ENCODE assay signal across 7 mouse cellular contexts in the genomic region with DNA sequence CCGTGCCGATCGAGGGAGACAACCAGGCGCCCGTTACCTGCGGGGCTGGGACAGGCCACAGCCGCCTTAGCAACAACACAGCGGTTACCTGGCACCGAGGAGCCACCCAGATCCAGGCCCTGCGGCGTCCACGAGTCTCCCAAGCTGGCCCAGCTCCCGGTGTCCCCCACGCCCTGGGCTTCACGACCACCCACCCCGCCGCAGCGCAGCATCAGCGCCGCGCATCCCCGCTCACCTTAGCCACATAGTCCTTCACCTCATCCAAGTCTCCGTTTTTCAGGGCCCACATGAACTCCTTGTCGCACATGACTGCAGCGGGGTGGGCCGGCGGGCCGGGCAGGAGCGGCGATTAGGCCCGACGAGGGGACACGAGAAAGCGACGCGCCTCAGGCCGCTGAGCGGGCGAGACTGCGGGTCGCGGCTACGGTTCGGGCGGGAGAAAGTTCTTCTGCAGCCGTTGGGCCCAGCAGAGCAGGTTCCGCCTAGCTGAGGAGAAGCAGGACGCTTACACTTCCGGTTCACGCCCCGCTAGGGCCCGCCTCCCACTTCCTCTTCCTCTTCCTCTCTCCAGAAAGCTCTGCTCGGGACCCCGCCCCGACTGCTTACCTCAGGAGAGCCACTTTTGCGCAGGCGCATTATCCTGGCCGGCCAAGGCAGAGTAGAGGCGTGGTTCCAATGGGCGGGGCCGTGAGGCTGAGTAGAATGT. TPM values are rescaled to one million over a fixed set of nuclear protein-coding genes. Genes with fewer than 3 reads are reported as not detected.
DNase-seq lines count a peak whose midpoint lies in the region; ATAC-seq and TF ChIP-seq lines count a peak whose summit lies in the region.

A gene (minus strand): TSS at position 585 of the 706 bp plus-strand sequence.

- H3K4me1 ChIP-seq in embryonic facial prominence, embryonic 10.5 days: peaks cover 9% of the 10 kb centered on the region
- no peaks in the 10 kb centered on the region for H3K4me1 ChIP-seq in intestine, postnatal 0 days (replicated peaks; ENCODE audit: control insufficient read depth, insufficient read depth, low read length)
- peaks cover 14% of the 10 kb centered on the region for H3K4me1 ChIP-seq in midbrain, embryonic 12.5 days
- H3K4me1 ChIP-seq in small intestine, adult 2 months (ENCODE audit: control insufficient read depth, insufficient read depth, insufficient read length, low read length): peaks cover 2% of the 10 kb centered on the region; the same call in 1 of the 2 replicates

- ATAC-seq in intestine, postnatal 0 days: peak; percentile 100
- peak; percentile 99 for ATAC-seq in midbrain, embryonic 12.5 days (ENCODE audit: low FRiP score, low read depth)

- peak; percentile 99 for DNase-seq in adrenal gland, postnatal 10 days
- peak; percentile 99 for DNase-seq in embryonic facial prominence, embryonic 10.5 days (ENCODE audit: low spot score)
- peak; percentile 76 for DNase-seq in gonadal fat pad, adult 2 months (ENCODE audit: low read depth)
- DNase-seq in left cerebral cortex, postnatal 4 days: peak; percentile 99

- H3K27me3 ChIP-seq in embryonic facial prominence, embryonic 10.5 days (replicated peaks; ENCODE audit: low read depth, poor library complexity, severe bottlenecking): no peaks in the 10 kb centered on the region
- H3K27me3 ChIP-seq in intestine, postnatal 0 days (replicated peaks; ENCODE audit: control insufficient read depth, insufficient read depth, low read length): no peaks in the 10 kb centered on the region
- H3K27me3 ChIP-seq in midbrain, embryonic 12.5 days: no peaks in the 10 kb centered on the region
- H3K27me3 ChIP-seq in small intestine, adult 2 months (ENCODE audit: control insufficient read depth, insufficient read depth, low read length): no peaks in the 10 kb centered on the region

- H3K4me2 ChIP-seq in intestine, postnatal 0 days (replicated peaks; ENCODE audit: low read depth): peak within 1 kb of the TSS; percentile 75
- peak within 1 kb of the TSS; percentile 73 for H3K4me2 ChIP-seq in midbrain, embryonic 12.5 days (replicated peaks)

- H3K27ac ChIP-seq in embryonic facial prominence, embryonic 10.5 days (replicated peaks): peak within 1 kb of the TSS; percentile 93
- peak within 1 kb of the TSS; percentile 76 for H3K27ac ChIP-seq in intestine, postnatal 0 days (ENCODE audit: low read depth, low read length)
- H3K27ac ChIP-seq in midbrain, embryonic 12.5 days (replicated peaks): peak within 1 kb of the TSS; percentile 66; the same call in 1 of the 2 replicates
- H3K27ac ChIP-seq in small intestine, adult 2 months (ENCODE audit: insufficient read depth, low read depth, low read length): peak within 1 kb of the TSS; percentile 29; the same call in 1 of the 2 replicates

- H3K36me3 ChIP-seq in embryonic facial prominence, embryonic 10.5 days (replicated peaks): 0 out of 2 replicates have a peak, but pooled peaks cover 3% of the 10 kb centered on the region
- H3K36me3 ChIP-seq in intestine, postnatal 0 days (ENCODE audit: control insufficient read depth, insufficient read depth): no peaks in the 10 kb centered on the region; the same call in 1 of the 2 replicates
- no peaks in the 10 kb centered on the region for H3K36me3 ChIP-seq in midbrain, embryonic 12.5 days
- no peaks in the 10 kb centered on the region for H3K36me3 ChIP-seq in small intestine, adult 2 months (ENCODE audit: control insufficient read depth, insufficient read depth, low read length)

- H3K9ac ChIP-seq in intestine, postnatal 0 days (ENCODE audit: low read depth, low read length): peak within 1 kb of the TSS; percentile 95
- peak within 1 kb of the TSS; percentile 91 for H3K9ac ChIP-seq in midbrain, embryonic 12.5 days (replicated peaks)

- TF ChIP-seq CTCF in intestine, postnatal 0 days (IDR thresholded peaks at IDR 0.05; ENCODE audit: low read depth): no peak
- no peak for TF ChIP-seq CTCF in small intestine, adult 2 months (IDR thresholded peaks at IDR 0.05; ENCODE audit: extremely low read depth, insufficient read length, insufficient replicate concordance, low read depth, low read length)

- WGBS in embryonic facial prominence, embryonic 10.5 days: under 1% methylated on average over 61 of the region's 61 CpGs
- under 1% methylated on average over 61 of the region's 61 CpGs for WGBS in intestine, postnatal 0 days
- under 1% methylated on average over 60 of the region's 61 CpGs for WGBS in midbrain, embryonic 12.5 days
- WGBS in small intestine, adult 2 months: under 1% methylated on average over 60 of the region's 61 CpGs

- intact Hi-C loops in left cerebral cortex, postnatal 4 days (cut with DNase I): no loop called here

- peak; percentile 53; the same call in 1 of the 2 replicates for TF ChIP-seq POLR2A in small intestine, adult 2 months (IDR thresholded peaks at IDR 0.05; ENCODE audit: low read depth, low read length)

- peak within 1 kb of the TSS; percentile 98 for H3K4me3 ChIP-seq in embryonic facial prominence, embryonic 10.5 days
- H3K4me3 ChIP-seq in intestine, postnatal 0 days (ENCODE audit: low read depth, low read length): peak within 1 kb of the TSS; percentile 99
- peak within 1 kb of the TSS; percentile 79 for H3K4me3 ChIP-seq in midbrain, embryonic 12.5 days
- H3K4me3 ChIP-seq in small intestine, adult 2 months (ENCODE audit: low read depth, low read length): peak within 1 kb of the TSS; percentile 95

- H3K9me3 ChIP-seq in embryonic facial prominence, embryonic 10.5 days: no peaks in the 10 kb centered on the region
- no peaks in the 10 kb centered on the region for H3K9me3 ChIP-seq in intestine, postnatal 0 days (ENCODE audit: control insufficient read depth)
- H3K9me3 ChIP-seq in midbrain, embryonic 12.5 days: no peaks in the 10 kb centered on the region

RNA-seq across cellular contexts. Expression of the gene that starts here (rescaled TPM):
- 100 to 1,000 TPM; 103 to 106 TPM for total RNA-seq in adrenal gland, postnatal 10 days (2021)
- 150 and 153 TPM in 2 replicates for polyA plus RNA-seq in embryonic facial prominence, embryonic 10.5 days (2016; fragmentation: Nextera tagmentation; extraction: Ambion mirVana)
- 28.0 and 36.8 TPM in 2 replicates for polyA plus RNA-seq in gonadal fat pad, adult 2 months (2012; rRNA removed)
- 61.6 and 68.2 TPM in 2 replicates for polyA plus RNA-seq in intestine, postnatal 0 days (2015; fragmentation: Nextera tagmentation; extraction: Ambion mirVana)
- total RNA-seq in left cerebral cortex, postnatal 4 days (2021): 100 to 1,000 TPM; 337 to 354 TPM
- 163 and 169 TPM in 2 replicates for polyA plus RNA-seq in midbrain, embryonic 12.5 days (2016; fragmentation: Nextera tagmentation; extraction: Ambion mirVana)
- polyA plus RNA-seq in small intestine, adult 2 months (2012; rRNA removed): 14.3 and 67.9 TPM in 2 replicates

Comparison
In these comparisons a context has a peak if more than half of its experiments do, and no peak if none do; other contexts are left out.
1. Peak in every context shown above with its lines: DNase-seq, ATAC-seq, H3K4me3 ChIP-seq and H3K27ac ChIP-seq.
2. H3K27ac ChIP-seq: peak in every context shown above with its lines; median percentile 93 in embryonic facial prominence, embryonic 10.5 days; 76 in intestine, postnatal 0 days; 66 in midbrain, embryonic 12.5 days; 29 in small intestine, adult 2 months.